Mouse (Mus musculus) intestine, postnatal 0 days (tissue): ENCODE measurements at regions not wholly inside any gene's neighbourhood (a gene's known extent, or its start where the extent isn't known, plus 50 kb on each side); places are given as distances from the start of the nearest gene placed in this dataset.

Experiments
- ATAC-seq: fragments of 200-750 bp; cut with Nextera tagmentation; 2 replicates; pipeline ENCODE4 v1.8.0; 2017; ENCODE audit warnings: mild to moderate bottlenecking, moderate TSS enrichment, moderate library complexity
- H3K27ac ChIP-seq: fragments of 300-500 bp; sonication (generic); 2 replicates; pipeline ENCODE4 v1.5.1; 2014; ENCODE audit warnings: mild to moderate bottlenecking, low read depth, low read length, moderate library complexity
- H3K27me3 ChIP-seq: fragments of 300-500 bp; sonication (generic); replicated peaks from 2 replicates; pipeline ENCODE4 v1.6.1; 2014; ENCODE audit warnings: low read length, mixed read lengths; ENCODE audit not compliant: control insufficient read depth, insufficient read depth
- H3K36me3 ChIP-seq: fragments of 300-500 bp; sonication (generic); 2 replicates; pipeline ENCODE4 v1.6.1; 2014; ENCODE audit warnings: mild to moderate bottlenecking, moderate library complexity; ENCODE audit not compliant: control insufficient read depth, insufficient read depth
- H3K4me1 ChIP-seq: fragments of 300-500 bp; sonication (generic); replicated peaks from 2 replicates; pipeline ENCODE4 v1.6.1; 2014; ENCODE audit warnings: antibody characterized with exemption, low read length, mixed read lengths; ENCODE audit not compliant: control insufficient read depth, insufficient read depth
- H3K4me2 ChIP-seq: fragments of 300-500 bp; sonication (generic); replicated peaks from 2 replicates; pipeline ENCODE4 v1.6.1; 2014; ENCODE audit warnings: low read depth, mild to moderate bottlenecking, moderate library complexity
- H3K4me3 ChIP-seq: fragments of 300-500 bp; sonication (generic); 2 replicates; pipeline ENCODE4 v1.5.1; 2014; ENCODE audit warnings: low read depth, low read length
- H3K9ac ChIP-seq: fragments of 300-500 bp; sonication (generic); 2 replicates; pipeline ENCODE4 v1.6.1; 2014; ENCODE audit warnings: mild to moderate bottlenecking, low read depth, low read length
- H3K9me3 ChIP-seq: fragments of 300-500 bp; sonication (generic); 2 replicates; pipeline ENCODE4 v1.6.1; 2016; ENCODE audit warnings: mixed run types; ENCODE audit not compliant: control insufficient read depth
- CTCF ChIP-seq: sonication (generic); IDR thresholded peaks from 2 replicates; pipeline ENCODE4 v1.5.1; 2016; ENCODE audit warnings: low read depth, mild to moderate bottlenecking, control low read depth, antibody characterized with exemption, moderate library complexity
- whole genome bisulfite sequencing: fragments of 180-500 bp; shearing (Covaris S2); extraction: QIAGEN DNeasy Blood & Tissue Kit; methylation state at CpG from one replicate; pipeline ENCODE4 v1.1.7; 2014; 5-methylcytosine and 5-hydroxymethylcytosine counted together

- ATAC-seq, result no peak
- no peak overlapping the region for H3K4me2 ChIP-seq
- no peaks in the 10 kb centered on the region for H3K36me3 ChIP-seq
- H3K9ac ChIP-seq, result no peak overlapping the region
- H3K4me3 ChIP-seq, result no peak overlapping the region
- H3K4me1 ChIP-seq, result no peaks in the 10 kb centered on the region
- no peaks in the 10 kb centered on the region for H3K27me3 ChIP-seq
- TF ChIP-seq CTCF, result no peak
- H3K9me3 ChIP-seq, result no peaks in the 10 kb centered on the region
- H3K27ac ChIP-seq, result no peak overlapping the region
Observed at GRCm38 (mm10) chr4:97101911-97102751, 80.8 kb downstream of the Gm10192 start.

GRCm38 (mm10) chr4:97099721-97100120, 83.2 kb downstream of the Gm10192 start:
- 72% methylated on average over 3 of the region's 3 CpGs for WGBS
- H3K36me3 ChIP-seq, result no peaks in the 10 kb centered on the region
- H3K27ac ChIP-seq, result no peak overlapping the region
- TF ChIP-seq CTCF, result no peak
- no peaks in the 10 kb centered on the region for H3K9me3 ChIP-seq
- no peak overlapping the region for H3K9ac ChIP-seq
- no peak overlapping the region for H3K4me2 ChIP-seq
- H3K27me3 ChIP-seq, result no peaks in the 10 kb centered on the region
- no peak for ATAC-seq
- no peak overlapping the region for H3K4me3 ChIP-seq
- no peaks in the 10 kb centered on the region for H3K4me1 ChIP-seq

DNA sequence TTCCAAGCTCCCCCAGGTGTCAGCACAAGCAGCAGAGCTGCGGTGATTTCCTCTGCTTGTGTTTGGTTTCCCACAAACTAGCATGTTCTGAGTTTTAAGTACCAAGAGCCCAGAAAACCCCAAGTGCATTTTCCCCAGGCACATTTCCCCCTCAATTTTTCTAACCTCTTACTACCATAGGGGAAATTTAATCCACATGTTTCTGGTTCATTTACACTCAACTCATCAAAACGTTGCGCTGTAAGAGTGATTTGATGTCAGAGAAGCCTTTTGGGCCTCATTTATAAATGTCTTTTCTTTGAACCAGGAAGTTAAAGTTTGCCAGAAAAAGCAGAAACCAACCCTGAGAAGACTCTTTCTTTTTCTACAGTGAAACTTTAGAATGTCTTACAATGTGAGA, 89.4 kb downstream of the Gm10192 start:
- H3K9me3 ChIP-seq, result no peaks in the 10 kb centered on the region
- H3K27me3 ChIP-seq, result no peaks in the 10 kb centered on the region
- no peak overlapping the region for H3K4me3 ChIP-seq
- no peak overlapping the region for H3K4me2 ChIP-seq
- TF ChIP-seq CTCF, result no peak
- H3K4me1 ChIP-seq, result no peaks in the 10 kb centered on the region
- no peaks in the 10 kb centered on the region for H3K36me3 ChIP-seq
- ATAC-seq, result no peak
- WGBS, result 87% methylated on average over 3 of the region's 3 CpGs
- H3K27ac ChIP-seq, result no peak overlapping the region
- no peak overlapping the region for H3K9ac ChIP-seq

GRCm38 (mm10) chr4:97050735-97051134, 132.2 kb downstream of the Gm10192 start:
- Histone ChIP-seq H3K4me3 (no peak overlapping the region), H3K9ac (no peak overlapping the region), H3K4me2 (no peak overlapping the region), H3K27me3 (no peaks in the 10 kb centered on the region), H3K4me1 (no peaks in the 10 kb centered on the region), H3K36me3 (no peaks in the 10 kb centered on the region), H3K9me3 (no peaks in the 10 kb centered on the region), H3K27ac (no peak overlapping the region)
- no peak for TF ChIP-seq CTCF
- ATAC-seq, result no peak
- 48% methylated on average over 6 of the region's 6 CpGs for WGBS

- Histone ChIP-seq H3K36me3 (no peaks in the 10 kb centered on the region), H3K27ac (no peak overlapping the region), H3K27me3 (no peaks in the 10 kb centered on the region), H3K9ac (no peak overlapping the region), H3K4me2 (no peak overlapping the region), H3K4me1 (no peaks in the 10 kb centered on the region), H3K9me3 (no peaks in the 10 kb centered on the region), H3K4me3 (no peak overlapping the region)
- TF ChIP-seq CTCF, result no peak
- 80% methylated on average over 4 of the region's 4 CpGs for WGBS
- no peak for ATAC-seq
Observed at GRCm38 (mm10) chr4:97049045-97049674, 133.8 kb downstream of the Gm10192 start.

- Histone ChIP-seq H3K4me1 (no peaks in the 10 kb centered on the region), H3K9me3 (no peaks in the 10 kb centered on the region), H3K27ac (no peak overlapping the region), H3K4me3 (no peak overlapping the region), H3K9ac (no peak overlapping the region), H3K4me2 (no peak overlapping the region), H3K27me3 (no peaks in the 10 kb centered on the region), H3K36me3 (no peaks in the 10 kb centered on the region)
- 38% methylated on average over 2 of the region's 2 CpGs for WGBS
- no peak for ATAC-seq
- TF ChIP-seq CTCF, result peak; percentile 83
Observed at GRCm38 (mm10) chr4:97037693-97038348, 145.1 kb downstream of the Gm10192 start.
